Mouse (Mus musculus) limb, embryonic 10.5 days (tissue): ENCODE results near the gene Mybph. TPM values are rescaled to one million over a fixed set of nuclear protein-coding genes. Genes with fewer than 3 reads are reported as not detected.

ENCODE experiments used
- DNase-seq: peaks from one replicate; pipeline ENCODE4 v3.0.0-alpha.2; 2017; ENCODE audit warnings: low spot score
- H3K27ac ChIP-seq: fragments of 300-500 bp; sonication (generic); 2 replicates; pipeline ENCODE4 v1.5.1; 2016; ENCODE audit warnings: mild to moderate bottlenecking
- H3K27me3 ChIP-seq: fragments of 300-500 bp; sonication (generic); 2 replicates; pipeline ENCODE4 v1.6.1; 2016; ENCODE audit warnings: low read depth, mild to moderate bottlenecking; ENCODE audit not compliant: poor library complexity, severe bottlenecking
- H3K36me3 ChIP-seq: fragments of 300-500 bp; sonication (generic); 2 replicates; pipeline ENCODE4 v1.6.1; 2016; ENCODE audit warnings: mild to moderate bottlenecking, moderate library complexity
- H3K4me1 ChIP-seq: fragments of 300-500 bp; sonication (generic); 2 replicates; pipeline ENCODE4 v1.6.1; 2016
- H3K4me3 ChIP-seq: fragments of 300-500 bp; sonication (generic); 2 replicates; pipeline ENCODE4 v1.5.1; 2016; ENCODE audit warnings: mild to moderate bottlenecking, moderate library complexity
- H3K9me3 ChIP-seq: fragments of 300-500 bp; sonication (generic); replicated peaks from 2 replicates; pipeline ENCODE4 v1.6.1; 2016; ENCODE audit warnings: mild to moderate bottlenecking
- WGBS: fragments of 180-500 bp; shearing (Covaris S2); methylation state at CpG from one replicate; pipeline ENCODE4 v1.1.7; 2016; 5-methylcytosine and 5-hydroxymethylcytosine counted together
- polyA plus RNA-seq: library from polyadenylated mRNA; unstranded; fragments of >200 nt; fragmentation: Nextera tagmentation; extraction: Ambion mirVana; gene quantifications from 2 replicates; pipeline ENCODE4 v1.2.1, GENCODE M21; 2016

Mybph gene
- 0.56 and 0.98 TPM in 2 replicates for polyA plus RNA-seq

DNA sequence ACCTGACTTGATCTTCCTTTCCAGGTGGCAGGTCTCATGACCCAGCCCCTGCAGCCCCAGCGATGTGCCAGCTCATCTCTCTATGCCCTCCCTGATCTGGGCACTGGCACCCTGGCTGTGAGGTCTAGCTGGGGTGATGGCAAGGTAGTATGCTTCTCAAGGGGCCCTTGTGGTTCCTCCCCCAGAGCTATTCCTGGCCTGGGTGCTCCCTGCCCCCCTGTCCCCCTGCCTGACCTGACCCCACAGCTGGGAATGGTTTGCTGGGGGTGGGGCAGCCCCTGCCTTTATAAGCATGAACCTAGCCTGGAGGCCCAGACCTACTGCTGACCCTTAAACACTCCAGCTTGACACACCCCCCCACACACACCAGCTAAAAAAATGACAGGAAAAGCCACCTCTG is at the start of gene Mybph:
Gene Mybph (plus strand): TSS at position 323 of the 400 bp plus-strand sequence.
- H3K4me1 ChIP-seq: peaks cover 54% of the 10 kb centered on the region
- peak within 1 kb of the TSS; percentile 61 for H3K27ac ChIP-seq
- peaks cover 21% of the 10 kb centered on the region for H3K27me3 ChIP-seq
- H3K9me3 ChIP-seq: no peaks in the 10 kb centered on the region
- H3K36me3 ChIP-seq: no peaks in the 10 kb centered on the region
- no peak for DNase-seq
- WGBS: 61% methylated on average over 1 of the region's 1 CpGs
- H3K4me3 ChIP-seq: no peak within 1 kb of the TSS

DNA sequence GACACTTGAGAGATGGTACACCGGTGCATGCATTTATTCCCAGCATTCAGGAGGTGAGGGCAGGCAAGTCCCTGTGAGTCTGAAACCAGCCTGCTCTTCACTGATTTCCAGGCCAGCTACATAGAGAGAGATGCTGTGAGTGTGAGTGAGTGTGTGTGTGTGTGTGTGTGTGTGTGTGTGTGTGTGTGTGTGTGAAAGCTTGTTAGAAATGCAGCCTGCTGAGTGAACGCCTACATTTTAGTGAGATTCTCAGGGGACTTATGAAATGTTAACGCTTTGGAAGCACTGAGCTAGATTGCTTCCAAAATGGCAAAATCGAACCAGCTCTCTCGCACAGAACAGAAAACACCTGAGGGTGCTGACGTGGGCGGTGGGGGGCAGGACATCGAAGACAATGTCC is 47.2 kb upstream of the Mybph start:
- Histone ChIP-seq H3K27me3 (0 out of 2 replicates have a peak, but pooled peaks cover 6% of the 10 kb centered on the region), H3K4me1 (0 out of 2 replicates have a peak, but pooled peaks cover 2% of the 10 kb centered on the region), H3K27ac (no peak overlapping the region), H3K36me3 (no peaks in the 10 kb centered on the region), H3K9me3 (no peaks in the 10 kb centered on the region), H3K4me3 (no peak overlapping the region)
- DNase-seq: no peak
- WGBS: 91% methylated on average over 8 of the region's 8 CpGs

DNA sequence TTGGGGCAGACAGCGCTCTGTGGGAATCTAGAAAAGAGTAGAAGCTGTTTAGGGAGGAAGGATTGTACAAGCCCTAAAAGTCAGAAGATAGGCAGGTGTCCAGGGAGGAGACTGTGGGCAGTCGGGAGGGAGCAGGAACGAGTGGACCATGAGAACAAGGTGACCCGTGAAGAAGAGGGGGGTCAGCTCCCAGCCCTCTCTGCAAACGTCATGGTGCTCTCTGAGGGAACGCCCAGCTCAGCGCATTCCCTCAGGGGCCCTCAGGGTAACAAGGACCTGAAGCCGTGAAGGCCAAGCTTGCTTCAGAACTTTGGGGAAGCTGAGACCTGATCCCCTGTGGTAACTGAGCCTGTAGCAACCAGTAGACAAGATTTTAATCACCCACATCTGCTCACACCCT is 43.2 kb upstream of the Mybph start:
- WGBS: 73% methylated on average over 8 of the region's 8 CpGs
- Histone ChIP-seq H3K9me3 (no peaks in the 10 kb centered on the region; the same call in 1 of the 2 replicates), H3K27ac (no peak overlapping the region), H3K27me3 (0 out of 2 replicates have a peak, but pooled peaks cover 6% of the 10 kb centered on the region), H3K4me1 (0 out of 2 replicates have a peak, but pooled peaks cover 5% of the 10 kb centered on the region), H3K36me3 (no peaks in the 10 kb centered on the region), H3K4me3 (no peak overlapping the region)
- no peak for DNase-seq

DNA sequence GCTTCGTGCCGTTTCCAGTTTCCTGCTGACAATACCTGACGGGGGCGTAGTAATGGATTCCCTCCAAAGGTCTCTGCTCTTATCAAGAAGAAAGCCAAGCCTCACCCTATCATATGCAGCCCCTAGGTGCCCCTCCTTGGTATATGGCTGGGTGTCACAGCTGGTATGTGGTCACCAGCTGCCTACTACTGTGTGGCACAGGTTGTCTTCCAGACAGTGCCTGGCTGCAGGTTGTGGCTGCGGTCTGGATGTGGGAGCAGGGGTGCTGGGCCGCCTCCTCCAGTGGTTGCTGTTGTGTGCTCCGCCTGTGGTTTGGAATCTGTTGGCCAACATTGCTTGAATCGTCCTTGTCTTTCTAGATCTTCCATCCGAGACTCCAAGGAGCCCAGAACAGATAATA is 42.5 kb upstream of the Mybph start:
- Histone ChIP-seq H3K9me3 (no peaks in the 10 kb centered on the region; the same call in 1 of the 2 replicates), H3K27me3 (0 out of 2 replicates have a peak, but pooled peaks cover 6% of the 10 kb centered on the region), H3K27ac (no peak overlapping the region), H3K4me1 (0 out of 2 replicates have a peak, but pooled peaks cover 5% of the 10 kb centered on the region), H3K4me3 (no peak overlapping the region), H3K36me3 (no peaks in the 10 kb centered on the region)
- WGBS: 93% methylated on average over 9 of the region's 9 CpGs
- no peak for DNase-seq

DNA sequence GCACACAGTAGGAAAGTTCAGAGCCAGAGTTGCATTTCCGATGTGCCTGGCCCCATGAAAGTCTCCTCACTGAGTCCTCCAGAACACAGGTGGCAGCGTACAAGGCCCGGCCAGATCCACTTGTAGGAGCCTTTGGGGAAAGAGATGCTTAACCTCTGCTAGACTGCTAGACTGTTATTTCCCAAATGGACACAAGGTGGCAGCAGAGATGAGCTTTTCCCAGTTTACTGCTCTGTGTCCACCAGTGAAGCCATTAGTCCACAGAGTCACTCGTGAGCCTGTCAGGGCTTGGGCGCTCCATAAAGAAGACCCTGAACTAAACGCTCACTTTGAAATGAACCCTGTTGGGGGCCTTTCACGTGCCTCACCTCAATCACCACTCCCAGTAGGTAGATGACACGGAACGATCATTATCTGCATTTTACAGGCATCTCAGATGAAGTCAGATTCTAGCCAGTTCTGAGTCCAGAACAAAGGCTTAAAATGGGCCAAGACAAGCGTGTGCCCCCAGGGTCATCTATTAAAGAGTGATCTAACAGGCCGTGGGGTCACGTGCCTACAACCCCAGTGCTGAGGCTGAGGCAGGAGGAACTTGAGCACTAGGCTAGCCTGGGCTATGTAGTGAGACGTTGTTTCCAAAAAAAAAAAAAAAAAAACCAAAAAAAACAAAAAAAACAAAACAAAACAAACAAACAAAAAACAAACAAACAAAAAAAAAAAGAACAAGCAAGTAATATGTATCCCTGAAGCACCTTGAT is 41.4 kb upstream of the Mybph start:
- 43% methylated on average over 13 of the region's 13 CpGs for WGBS
- H3K9me3 ChIP-seq: no peaks in the 10 kb centered on the region; the same call in 1 of the 2 replicates
- no peaks in the 10 kb centered on the region for H3K36me3 ChIP-seq
- H3K27me3 ChIP-seq: 0 out of 2 replicates have a peak, but pooled peaks cover 6% of the 10 kb centered on the region
- H3K27ac ChIP-seq: no peak overlapping the region
- peak; percentile 89 for DNase-seq
- H3K4me1 ChIP-seq: 0 out of 2 replicates have a peak, but pooled peaks cover 5% of the 10 kb centered on the region
- H3K4me3 ChIP-seq: no peak overlapping the region

DNA sequence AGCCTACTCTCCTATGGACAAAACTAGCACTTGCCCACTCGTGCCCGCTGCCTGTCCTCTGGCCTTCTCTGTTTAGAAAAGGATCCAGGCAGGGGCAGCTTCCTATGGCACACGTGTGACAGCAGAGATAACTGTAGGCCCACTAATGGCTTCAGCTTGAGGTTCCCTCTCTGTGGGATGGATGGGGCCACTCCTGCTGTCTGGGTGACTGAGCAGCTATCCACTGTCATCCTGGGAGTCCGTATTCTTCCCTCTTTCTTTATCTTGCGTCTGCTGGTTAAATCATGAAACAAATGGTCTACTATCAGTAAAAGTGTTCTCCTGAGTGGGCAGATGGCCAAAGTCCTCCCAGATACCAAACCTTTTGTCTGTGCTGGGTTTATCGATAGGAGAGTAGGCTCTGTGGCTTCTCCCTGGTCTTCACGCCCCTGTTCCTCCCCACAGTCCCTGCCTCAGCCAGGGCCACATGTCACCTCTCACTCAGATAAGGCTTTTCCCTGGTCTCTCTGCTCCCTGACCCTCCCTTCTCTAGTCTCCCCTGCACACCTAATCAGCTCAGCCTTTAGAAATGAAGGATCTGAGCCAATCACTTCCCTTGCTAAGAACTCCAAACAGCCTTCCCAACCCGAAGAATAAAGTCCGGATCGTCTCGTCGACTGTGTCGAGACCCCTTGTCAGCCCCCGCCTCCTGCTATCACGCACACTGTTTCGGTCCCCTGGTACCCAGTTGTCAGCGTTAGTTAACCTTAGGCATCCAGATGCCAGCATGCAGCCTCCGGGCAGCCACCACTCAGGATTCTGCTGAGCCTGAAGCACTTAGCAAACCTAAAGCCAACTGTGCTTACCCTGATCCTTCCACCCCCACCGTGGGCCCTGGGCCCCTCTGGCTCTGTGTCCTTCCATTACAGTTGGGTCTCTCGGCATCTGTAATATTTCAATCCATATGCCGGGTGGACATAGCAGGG is 40.3 kb upstream of the Mybph start:
- no peaks in the 10 kb centered on the region; the same call in 1 of the 2 replicates for H3K9me3 ChIP-seq
- 0 out of 2 replicates have a peak, but pooled peaks cover 6% of the 10 kb centered on the region for H3K27me3 ChIP-seq
- no peak overlapping the region for H3K27ac ChIP-seq
- 77% methylated on average over 21 of the region's 21 CpGs for WGBS
- H3K36me3 ChIP-seq: no peaks in the 10 kb centered on the region
- 0 out of 2 replicates have a peak, but pooled peaks cover 5% of the 10 kb centered on the region for H3K4me1 ChIP-seq
- no peak for DNase-seq
- H3K4me3 ChIP-seq: no peak overlapping the region

DNA sequence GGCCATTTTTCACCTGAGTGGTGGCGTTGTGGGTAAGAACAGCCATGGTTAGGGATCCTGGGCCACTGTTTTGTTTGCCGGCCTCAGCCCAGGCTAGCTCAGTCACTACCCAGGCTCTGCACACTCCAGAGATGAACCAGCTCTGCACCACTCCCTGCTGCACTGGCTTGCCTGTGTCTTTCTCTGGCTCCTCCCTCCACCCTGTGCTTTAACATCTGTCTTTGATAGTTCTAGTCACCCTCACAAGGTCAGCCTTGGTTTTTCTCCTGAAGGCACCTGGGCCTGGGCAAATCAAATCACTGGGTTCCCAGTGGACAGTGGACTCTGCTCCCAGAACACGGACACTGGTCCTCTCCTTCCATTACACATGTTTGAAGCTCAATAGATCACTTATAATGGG is 39.1 kb upstream of the Mybph start:
- Histone ChIP-seq H3K9me3 (no peaks in the 10 kb centered on the region; the same call in 1 of the 2 replicates), H3K4me3 (no peak overlapping the region), H3K27me3 (0 out of 2 replicates have a peak, but pooled peaks cover 6% of the 10 kb centered on the region), H3K36me3 (no peaks in the 10 kb centered on the region), H3K4me1 (0 out of 2 replicates have a peak, but pooled peaks cover 5% of the 10 kb centered on the region), H3K27ac (no peak overlapping the region)
- DNase-seq: no peak
- 91% methylated on average over 3 of the region's 3 CpGs for WGBS

DNA sequence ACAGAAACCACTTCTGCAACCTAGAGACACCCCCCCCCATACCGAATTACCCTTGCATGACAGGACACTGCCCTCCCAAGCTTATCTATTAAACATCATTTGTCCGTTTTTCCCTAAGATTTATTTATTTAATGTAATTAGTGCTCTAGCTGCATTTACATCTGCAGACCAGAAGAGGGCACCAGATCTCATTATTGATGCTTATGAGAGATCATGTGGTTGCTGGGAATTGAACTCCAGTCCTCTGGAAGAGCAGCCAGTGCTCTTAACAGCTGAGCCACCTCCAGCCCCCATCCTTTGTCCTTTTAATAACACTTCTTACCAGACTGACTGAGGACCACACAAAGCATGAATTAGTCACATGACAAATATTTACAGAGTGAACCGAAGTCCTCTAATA is 38.6 kb upstream of the Mybph start:
- 0 out of 2 replicates have a peak, but pooled peaks cover 5% of the 10 kb centered on the region for H3K4me1 ChIP-seq
- no peak for DNase-seq
- 59% methylated on average over 3 of the region's 3 CpGs for WGBS

DNA sequence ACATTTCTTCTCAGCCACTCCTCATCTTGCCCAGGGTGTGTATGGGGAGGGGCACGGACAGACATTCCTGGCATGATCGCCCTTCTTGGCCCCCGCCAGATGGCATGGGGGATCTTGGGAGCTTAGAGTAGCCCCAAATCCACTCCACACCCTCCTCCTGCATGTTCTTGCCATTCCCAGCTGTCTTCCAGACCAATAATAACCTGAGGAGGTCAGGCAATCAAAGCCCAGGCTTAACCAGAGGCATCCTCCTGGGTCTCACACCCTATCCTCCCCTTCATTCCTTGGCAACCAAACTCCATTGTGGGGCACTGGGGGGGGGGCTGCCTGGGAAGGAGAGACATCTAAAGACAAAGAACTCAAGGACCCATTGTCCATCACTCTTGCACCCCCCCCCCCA is 32.8 kb upstream of the Mybph start:
- 94% methylated on average over 3 of the region's 3 CpGs for WGBS
- H3K27ac ChIP-seq: no peak overlapping the region
- H3K36me3 ChIP-seq: no peaks in the 10 kb centered on the region

More for the DNA sequence above, 38.6 kb upstream of the Mybph start:
- H3K27ac ChIP-seq: no peak overlapping the region
- H3K4me3 ChIP-seq: no peak overlapping the region
- no peaks in the 10 kb centered on the region for H3K36me3 ChIP-seq
- 0 out of 2 replicates have a peak, but pooled peaks cover 6% of the 10 kb centered on the region for H3K27me3 ChIP-seq
- no peaks in the 10 kb centered on the region; the same call in 1 of the 2 replicates for H3K9me3 ChIP-seq

DNA sequence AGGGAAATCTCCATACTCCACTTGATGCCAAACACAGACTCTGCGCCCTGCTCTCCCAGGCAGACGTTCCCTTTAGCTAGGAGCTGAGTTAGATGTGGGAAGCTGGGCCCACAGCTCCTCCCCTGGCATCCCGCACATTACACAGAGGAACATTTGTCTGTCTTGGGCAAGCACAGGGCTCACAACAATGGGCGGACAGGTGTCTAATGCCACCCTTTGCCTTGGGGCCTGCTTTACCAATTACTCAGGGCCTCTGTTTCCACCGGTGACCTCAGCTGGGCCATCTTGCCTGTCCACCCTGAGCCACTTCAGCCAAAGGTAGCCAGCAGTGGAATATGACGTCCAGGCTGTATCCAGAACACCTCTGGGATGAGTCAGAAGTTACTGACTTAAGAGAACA is 31.8 kb upstream of the Mybph start:
- 84% methylated on average over 6 of the region's 6 CpGs for WGBS

More for the DNA sequence above, 32.8 kb upstream of the Mybph start:
- Histone ChIP-seq H3K4me1 (no peaks in the 10 kb centered on the region), H3K4me3 (no peak overlapping the region), H3K27me3 (no peaks in the 10 kb centered on the region), H3K9me3 (no peaks in the 10 kb centered on the region)
- no peak for DNase-seq

DNA sequence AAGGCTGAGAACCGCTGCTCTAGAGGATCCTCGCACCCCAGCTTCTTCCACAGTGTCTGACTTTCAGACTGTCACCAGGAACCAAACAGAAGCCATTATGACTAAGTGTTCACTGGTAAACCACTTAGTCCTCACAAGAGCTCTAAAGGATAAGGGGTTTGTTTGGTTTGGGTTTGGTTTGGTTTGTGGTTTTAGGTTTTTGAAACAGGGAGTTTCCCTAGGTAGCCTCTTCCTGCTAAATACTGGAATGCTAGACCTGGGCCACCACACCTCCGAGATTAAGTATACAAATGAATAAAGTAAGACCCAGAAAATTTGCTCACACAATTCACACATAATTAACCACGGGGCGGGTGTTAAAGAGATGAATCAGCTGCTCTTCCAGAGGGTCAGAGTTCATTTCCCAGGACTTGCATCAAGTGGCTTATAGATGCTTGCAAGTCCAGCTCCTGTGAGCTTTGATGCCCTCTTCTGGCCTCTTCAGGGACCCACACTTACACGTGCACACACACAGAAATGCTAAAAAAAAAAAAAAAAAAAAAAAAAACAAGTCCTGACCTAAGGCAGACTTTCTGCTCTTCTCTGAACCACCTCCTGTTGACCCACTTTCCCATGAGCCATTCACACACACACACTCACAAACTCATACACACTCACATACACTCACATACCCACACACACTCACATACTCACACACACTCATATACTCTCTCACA is 30.6 kb upstream of the Mybph start:
- H3K4me1 ChIP-seq: no peaks in the 10 kb centered on the region
- no peaks in the 10 kb centered on the region for H3K36me3 ChIP-seq
- no peak for DNase-seq
- no peak overlapping the region for H3K27ac ChIP-seq
- H3K27me3 ChIP-seq: no peaks in the 10 kb centered on the region
- 85% methylated on average over 6 of the region's 6 CpGs for WGBS
- no peaks in the 10 kb centered on the region for H3K9me3 ChIP-seq
- H3K4me3 ChIP-seq: no peak overlapping the region

More for the DNA sequence above, 31.8 kb upstream of the Mybph start:
- H3K36me3 ChIP-seq: no peaks in the 10 kb centered on the region
- no peak overlapping the region for H3K27ac ChIP-seq
- H3K27me3 ChIP-seq: no peaks in the 10 kb centered on the region
- H3K4me1 ChIP-seq: no peaks in the 10 kb centered on the region
- no peak overlapping the region for H3K4me3 ChIP-seq
- DNase-seq: no peak
- no peaks in the 10 kb centered on the region for H3K9me3 ChIP-seq

DNA sequence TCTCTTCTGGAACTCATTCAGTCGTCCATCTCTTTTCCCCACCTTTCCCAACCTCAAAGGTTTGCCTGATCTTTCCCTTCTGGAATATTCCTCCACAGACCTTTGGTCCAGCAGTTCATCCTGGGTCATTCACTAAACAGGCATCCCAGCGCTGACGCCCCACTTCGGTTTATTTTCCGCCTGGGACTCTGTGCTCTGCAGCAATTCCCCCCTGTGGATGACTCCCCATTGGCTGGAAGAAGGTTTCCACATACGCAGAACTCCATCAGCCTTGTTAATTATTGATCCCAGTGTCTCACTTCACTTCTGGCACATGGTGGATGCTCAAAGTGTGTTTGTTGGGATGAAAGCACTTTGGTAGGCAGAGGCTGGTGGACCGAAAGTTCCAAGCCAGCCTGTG is 29.8 kb upstream of the Mybph start:
- no peak for DNase-seq
- no peaks in the 10 kb centered on the region for H3K9me3 ChIP-seq
- H3K4me1 ChIP-seq: no peaks in the 10 kb centered on the region
- H3K4me3 ChIP-seq: no peak overlapping the region
- H3K36me3 ChIP-seq: no peaks in the 10 kb centered on the region
- H3K27ac ChIP-seq: no peak overlapping the region
- 91% methylated on average over 7 of the region's 7 CpGs for WGBS
- H3K27me3 ChIP-seq: no peaks in the 10 kb centered on the region
